24 mouse cellular contexts compared by ENCODE assay signal in the genomic region with DNA sequence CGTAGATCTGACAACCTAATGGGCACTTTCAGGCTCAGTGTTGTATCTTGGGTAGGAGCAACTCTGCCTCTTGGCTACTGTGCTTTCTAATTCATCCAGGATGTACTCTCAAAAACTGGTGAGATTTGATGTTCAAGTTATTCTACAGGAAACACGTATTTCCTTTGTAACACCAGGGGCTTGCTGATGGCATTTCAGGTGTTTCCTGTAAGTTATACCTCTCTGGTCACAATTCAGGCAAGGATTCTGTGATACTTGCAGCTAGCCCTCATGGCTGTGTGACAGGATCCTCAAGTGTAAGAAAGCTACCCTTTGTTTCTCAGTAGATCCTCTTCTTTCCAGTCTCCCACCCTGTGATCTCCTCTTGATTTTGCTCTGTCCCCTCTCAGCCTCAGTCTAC. TPM values are rescaled to one million over a fixed set of nuclear protein-coding genes. Genes with fewer than 3 reads are reported as not detected.
DNase-seq lines count a peak whose midpoint lies in the region; ATAC-seq and TF ChIP-seq lines count a peak whose summit lies in the region.
"Had no signal": no experiment of that assay in that cellular context is flagged by ENCODE, and none has a peak within 500 bp of the region (broad histone marks: within the 10 kb centered on the region; RNA-seq: fewer than 3 reads in every experiment).

No protein-coding gene starts in this region.

- in situ Hi-C loops in CH12.LX (cut with MboI; ENCODE audit: low pct_ligation_motif_present, low pct_unique_long_range_greater_than_20kb, low sequenced_read_pairs): no loop called here

- 86% methylated on average over 2 of the region's 2 CpGs for WGBS in hindbrain, postnatal 0 days

- H3K27ac ChIP-seq in CH12.LX (ENCODE audit: insufficient read depth, low read depth): no peak overlapping the region
- no peak overlapping the region for H3K27ac ChIP-seq in hindbrain, postnatal 0 days

- H3K27me3 ChIP-seq in CH12.LX (replicated peaks): no peaks in the 10 kb centered on the region
- H3K27me3 ChIP-seq in hindbrain, postnatal 0 days (ENCODE audit: insufficient read depth, low read length): no peaks in the 10 kb centered on the region

- TF ChIP-seq CTCF in CH12.LX (conservative IDR thresholded peaks at IDR 0.05 in 1 of 2, IDR thresholded peaks at IDR 0.05 in 1 of 2; ENCODE audit: low read depth in 2 of 2, low read length in 2 of 2): no peak
- no peak for TF ChIP-seq CTCF in hindbrain, postnatal 0 days (IDR thresholded peaks at IDR 0.05; ENCODE audit: low read depth)

- no peak overlapping the region for H3K4me3 ChIP-seq in CH12.LX (replicated peaks in 1 of 3; ENCODE audit: low read depth in 2 of 3, low read length in 2 of 3, poor library complexity in 1 of 3)
- H3K4me3 ChIP-seq in hindbrain, postnatal 0 days (ENCODE audit: low read length): no peak overlapping the region

- dilution Hi-C loops in CH12.LX (cut with MboI; ENCODE audit: extremely low pct_ligation_motif_present, extremely low pct_unique_long_range_greater_than_20kb, low sequenced_read_pairs): no loop called here

- H3K9me3 ChIP-seq in CH12.LX (replicated peaks; ENCODE audit: low read length): no peaks in the 10 kb centered on the region
- H3K9me3 ChIP-seq in hindbrain, postnatal 0 days (ENCODE audit: low read length): no peaks in the 10 kb centered on the region
- H3K9me3 ChIP-seq: G1E had no signal

- 0 out of 2 replicates have a peak, but pooled peaks have one; percentile 23 for TF ChIP-seq POLR2A in CH12.LX (IDR thresholded peaks at IDR 0.05; ENCODE audit: low read depth, low read length)

- DNase-seq in 416B (ENCODE audit: low read depth): peak; percentile 49
- DNase-seq in CH12.LX (ENCODE audit: extremely low read depth): no peak
- DNase-seq in adipocyte (ENCODE audit: low spot score): peak; percentile 1
- DNase-seq in hindbrain, postnatal 0 days (ENCODE audit: low spot score): no peak
- DNase-seq in frontal cortex, adult 2 months (ENCODE audit: extremely low spot score in 1 of 2, low spot score in 1 of 2): no peak
- DNase-seq in gastrocnemius, postnatal 36 days: no peak
- no peak for DNase-seq in embryo, embryonic 10 days (ENCODE audit: low spot score)
- DNase-seq: adrenal gland, adult 2 months; adrenal gland, adult 8-10 months; adrenal gland, postnatal 10 days; adrenal gland, postnatal 14 days; adrenal gland, postnatal 25 days; adrenal gland, postnatal 36 days; B cell, adult 2 months; cerebellum, adult 11 months; cerebellum, adult 11-12 months; cerebellum, adult 18-20 months; cerebellum, adult 2 months; cerebellum, adult 8-10 months had no signal

- no peak overlapping the region for H3K4me2 ChIP-seq in CH12.LX (ENCODE audit: insufficient read depth, low read depth, poor library complexity, severe bottlenecking)
- no peak overlapping the region for H3K4me2 ChIP-seq in hindbrain, postnatal 0 days (ENCODE audit: low read depth, low read length)

- H3K36me3 ChIP-seq in CH12.LX (replicated peaks in 1 of 2; ENCODE audit: control insufficient read depth in 1 of 2, insufficient read depth in 1 of 2, low read length in 1 of 2): peaks cover 16 to 50% of the 10 kb centered on the region in 2 experiments
- H3K36me3 ChIP-seq in hindbrain, postnatal 0 days (ENCODE audit: insufficient read depth, low read length): no peaks in the 10 kb centered on the region
- H3K36me3 ChIP-seq: G1E had no signal

- intact Hi-C loops in gastrocnemius, postnatal 36 days (cut with DNase I): no loop called here

- H3K9ac ChIP-seq in CH12.LX (ENCODE audit: insufficient read depth, low read depth): no peak overlapping the region
- no peak overlapping the region for H3K9ac ChIP-seq in hindbrain, postnatal 0 days (replicated peaks; ENCODE audit: low read length)

- no peaks in the 10 kb centered on the region for H3K4me1 ChIP-seq in CH12.LX (ENCODE audit: control insufficient read depth in 1 of 2, insufficient read depth in 2 of 2)
- no peaks in the 10 kb centered on the region for H3K4me1 ChIP-seq in hindbrain, postnatal 0 days (ENCODE audit: insufficient read depth, low read length)

- peak; percentile 89 to 94 for ATAC-seq in hematopoietic stem cell, adult 5-6 weeks (replicated peaks in 1 of 2; ENCODE audit: insufficient read depth in 1 of 2, low FRiP score in 2 of 2, low TSS enrichment in 1 of 2, low read depth in 1 of 2, poor library complexity in 2 of 2, severe bottlenecking in 2 of 2)
- no peak for ATAC-seq in hindbrain, postnatal 0 days
- ATAC-seq: activated CD4-positive, CD25-positive, alpha-beta regulatory T cell, adult 4 months; CD4-positive, CD25-positive, alpha-beta regulatory T cell, adult 4 months; Patski had no signal

- no peak for TF ChIP-seq EP300 in CH12.LX (IDR thresholded peaks at IDR 0.05; ENCODE audit: low read length)

- no peaks in the 10 kb centered on the region for H3K79me2 ChIP-seq in CH12.LX (replicated peaks; ENCODE audit: control insufficient read depth, extremely low read depth, insufficient read depth, poor library complexity, severe bottlenecking)

- TF ChIP-seq RAD21 in CH12.LX (IDR thresholded peaks at IDR 0.05; ENCODE audit: low read depth, low read length): no peak

TF ChIP-seq in CH12.LX, 34 proteins besides CTCF, POLR2A, EP300 and RAD21:
- no peak for TF ChIP-seq ZMIZ1 (IDR thresholded peaks at IDR 0.05; ENCODE audit: low read depth, low read length)

RNA-seq across cellular contexts. Expression of a gene that starts 34.5 kb away (rescaled TPM):
- total RNA-seq in CH12.LX (2012; rRNA removed) (70.1 and 78.3 TPM in 2 replicates), CH12.LX (2014; rRNA removed) (141 and 159 TPM in 2 replicates)
- 87.3 and 92.9 TPM in 2 replicates for polyA plus RNA-seq in CH12.LX (2012; ENCODE audit: insufficient read length, low read depth)
- total RNA-seq in hematopoietic stem cell, adult 5-6 weeks (2017): 30.0 and 30.7 TPM in 2 replicates
- total RNA-seq in hindbrain, postnatal 0 days (2014; rRNA removed): 2.4 and 7.1 TPM in 2 replicates
- 0.61 and 0.67 TPM in 2 replicates for polyA plus RNA-seq in hindbrain, postnatal 0 days (2015; fragmentation: Nextera tagmentation; extraction: Ambion mirVana)
- 0.06 and 0.11 TPM in 2 replicates for polyA plus RNA-seq in frontal cortex, adult 2 months (2012; rRNA removed)
- total RNA-seq in gastrocnemius, postnatal 36 days (2021): 1 to 10 TPM; 1.3 to 1.5 TPM

Comparison
In these comparisons a context has a peak if more than half of its experiments do, and no peak if none do; other contexts are left out.
1. DNase-seq: peak in 416B (single experiment) and adipocyte (single experiment); none in CH12.LX (single experiment), hindbrain, postnatal 0 days (single experiment), frontal cortex, adult 2 months (0 of 2), gastrocnemius, postnatal 36 days (0 of 2) and embryo, embryonic 10 days (single experiment).